Mouse (Mus musculus) heart, adult 2 months (tissue): ENCODE data around the gene Olfr1124.

Source experiments
- EP300 ChIP-seq: fragments of 200-500 bp; IDR thresholded peaks from 2 replicates; pipeline ENCODE4 v1.6.1; 2011; ENCODE audit warnings: low read depth, low read length, control low read depth; ENCODE audit not compliant: insufficient read depth
- POLR2A ChIP-seq: fragments of 200-500 bp; IDR thresholded peaks from 2 replicates; pipeline ENCODE4 v1.6.1; 2011; ENCODE audit warnings: mild to moderate bottlenecking, low read depth, low read length, control low read depth; ENCODE audit not compliant: insufficient read depth

DNA sequence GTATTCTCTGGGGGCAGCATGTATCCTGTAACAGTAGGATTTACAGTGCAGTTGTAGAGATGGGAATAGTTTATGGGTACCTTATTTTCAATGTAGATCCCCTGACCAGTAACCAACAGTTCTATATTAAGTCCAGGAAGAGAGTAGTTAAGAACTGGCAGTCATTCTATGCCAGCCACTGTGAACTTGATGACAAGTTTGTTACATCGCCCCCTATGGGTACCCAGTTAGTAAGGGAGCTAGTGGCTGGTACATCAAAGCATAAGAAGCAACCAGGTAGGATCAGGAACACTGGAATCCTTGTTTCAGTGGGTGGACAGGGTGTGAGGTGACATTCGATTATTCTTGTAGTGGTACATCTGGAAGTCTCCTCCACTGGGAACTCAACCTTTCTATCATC is 52.2 kb downstream of the Olfr1124 start:
- TF ChIP-seq EP300 (no peak), POLR2A (no peak)
